Mouse (Mus musculus): ENCODE data around the gene Lgals1.

The Lgals1 gene

GRCm38 (mm10) chr15:78937963-78938362 is 11.4 kb downstream of the Lgals1 start:
- no peak for DNase-seq (ENCODE audit: low spot score)

- no peak for DNase-seq (ENCODE audit: low spot score)
These were observed 13.8 kb downstream of the Lgals1 start for GRCm38 (mm10) chr15:78940325-78940724.

GRCm38 (mm10) chr15:78942663-78943062 is 16.1 kb downstream of the Lgals1 start:
- DNase-seq (ENCODE audit: low spot score) = no peak

- DNase-seq (ENCODE audit: low spot score) = no peak
These were observed 19.7 kb downstream of the Lgals1 start for GRCm38 (mm10) chr15:78946232-78946631.

- DNase-seq (ENCODE audit: low spot score) = peak; percentile 73
These were observed 21.1 kb downstream of the Lgals1 start, which contains the start of gene Triobp for GRCm38 (mm10) chr15:78947657-78948056. Gene Triobp, plus strand, starts transcription at chr15:78947724.

GRCm38 (mm10) chr15:78948152-78948725 is 21.7 kb downstream of the Lgals1 start:
- DNase-seq (ENCODE audit: low spot score) = no peak

GRCm38 (mm10) chr15:78948883-78949282 is 22.4 kb downstream of the Lgals1 start:
- no peak for DNase-seq (ENCODE audit: low spot score)

GRCm38 (mm10) chr15:78955663-78956062 is 29.1 kb downstream of the Lgals1 start:
- DNase-seq (ENCODE audit: low spot score) = no peak

- DNase-seq (ENCODE audit: low spot score) = no peak
These were observed 29.8 kb downstream of the Lgals1 start for GRCm38 (mm10) chr15:78956351-78956750.

GRCm38 (mm10) chr15:78957021-78957420 is 30.5 kb downstream of the Lgals1 start:
- no peak for DNase-seq (ENCODE audit: low spot score)

- DNase-seq (ENCODE audit: low spot score) = no peak
These were observed 33.0 kb downstream of the Lgals1 start for GRCm38 (mm10) chr15:78959537-78959936.

- no peak for DNase-seq (ENCODE audit: low spot score)
These were observed 33.6 kb downstream of the Lgals1 start for GRCm38 (mm10) chr15:78960088-78960487.

GRCm38 (mm10) chr15:78962885-78963284 is 36.4 kb downstream of the Lgals1 start:
- DNase-seq (ENCODE audit: low spot score) = peak; percentile 37

- no peak for DNase-seq (ENCODE audit: low spot score)
These were observed 45.1 kb downstream of the Lgals1 start for GRCm38 (mm10) chr15:78971626-78972025.

- DNase-seq (ENCODE audit: low spot score) = no peak
These were observed 47.4 kb downstream of the Lgals1 start for GRCm38 (mm10) chr15:78973950-78974349.

- no peak for DNase-seq (ENCODE audit: low spot score)
These were observed 51.2 kb downstream of the Lgals1 start for GRCm38 (mm10) chr15:78977676-78978159.

GRCm38 (mm10) chr15:78978875-78979274 is 52.4 kb downstream of the Lgals1 start:
- no peak for DNase-seq (ENCODE audit: low spot score)
